Mouse (Mus musculus) myocyte (in vitro differentiated cells): ENCODE measurements around the gene Cse1l.

ENCODE experiments used
- CEBPB ChIP-seq: IDR thresholded peaks from 2 replicates; pipeline ENCODE4 v1.6.1; 2011; ENCODE audit warnings: mild to moderate bottlenecking, moderate library complexity; ENCODE audit not compliant: poor library complexity, insufficient read depth, severe bottlenecking
- E2F4 ChIP-seq: IDR thresholded peaks from one replicate; pipeline ENCODE4 v1.6.1; 2011; ENCODE audit warnings: mild to moderate bottlenecking, control low read depth, moderate library complexity; ENCODE audit not compliant: insufficient read depth
- MYOG ChIP-seq, 3 experiments: IDR thresholded peaks; one replicate each; pipeline ENCODE4 v1.6.1; 2011; ENCODE audit warnings: control low read depth in 2 of 3, low read depth in 2 of 3, mild to moderate bottlenecking in 2 of 3; ENCODE audit not compliant: insufficient read length in 2 of 3, control insufficient read depth in 1 of 3, insufficient read depth in 1 of 3
- POLR2A ChIP-seq: IDR thresholded peaks from one replicate; pipeline ENCODE4 v1.6.1; 2011; ENCODE audit warnings: low read depth, mild to moderate bottlenecking, control low read depth, moderate library complexity; ENCODE audit not compliant: insufficient read length
- TCF12 ChIP-seq: IDR thresholded peaks from one replicate; pipeline ENCODE4 v1.6.1; 2011; ENCODE audit warnings: mild to moderate bottlenecking, control low read depth; ENCODE audit not compliant: poor library complexity, insufficient read depth, severe bottlenecking
- TCF3 ChIP-seq: IDR thresholded peaks from one replicate; pipeline ENCODE4 v1.6.1; 2011; ENCODE audit warnings: low read depth, control low read depth; ENCODE audit not compliant: insufficient read length

GRCm38 (mm10) chr2:166862505-166862904 lies 43.3 kb upstream of the Cse1l start:
- TF ChIP-seq CEBPB (no peak), POLR2A (no peak), TCF12 (no peak), MYOG (IDR thresholded peaks at IDR 0.05; ENCODE audit: control insufficient read depth in 1 of 3, insufficient read depth in 1 of 3, insufficient read length in 2 of 3, low read depth in 2 of 3) (no peak), TCF3 (no peak), E2F4 (no peak)
